Mouse (Mus musculus): ENCODE measurements around the gene Limk2.
A peak's percentile ranks its signal among the peaks of the same experiment; 100 is the strongest.

Limk2 gene

GRCm38 (mm10) chr11:3408997-3409732 is at the start of gene Limk2:
Gene Limk2 (minus strand): TSS chr11:3409189.
- DNase-seq (ENCODE audit: low spot score): peak; percentile 94

- no peak for DNase-seq (ENCODE audit: low spot score)
These were observed 49.6 kb upstream of the Limk2 start for GRCm38 (mm10) chr11:3458428-3459104.

DNA sequence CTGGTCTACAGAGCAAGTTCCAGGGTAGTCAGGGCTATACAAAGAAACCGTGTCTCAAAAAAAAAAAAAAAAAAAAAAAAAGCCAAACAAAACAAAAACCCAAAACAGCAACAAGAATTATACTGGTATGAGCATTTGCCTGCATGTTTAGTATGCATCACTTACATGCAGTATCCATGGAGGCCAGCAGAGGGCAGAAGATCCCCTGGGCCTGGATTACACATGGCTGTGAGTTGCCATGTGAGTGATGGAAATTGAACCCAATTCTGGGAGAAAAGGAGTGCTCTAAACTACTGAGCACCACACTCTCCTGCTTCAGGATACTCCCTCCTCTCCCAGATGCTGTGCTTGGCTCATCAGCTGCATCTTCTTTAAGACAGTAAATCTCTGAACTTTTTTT is 47.4 kb upstream of the Limk2 start:
- peak; percentile 46 for DNase-seq (ENCODE audit: low spot score)

- DNase-seq (ENCODE audit: low spot score): no peak
These were observed 45.5 kb upstream of the Limk2 start for GRCm38 (mm10) chr11:3454506-3454905.

GRCm38 (mm10) chr11:3453467-3453866 is 44.5 kb upstream of the Limk2 start:
- DNase-seq (ENCODE audit: low spot score): no peak

- peak; percentile 15 for DNase-seq (ENCODE audit: low spot score)
These were observed 43.8 kb upstream of the Limk2 start for GRCm38 (mm10) chr11:3452769-3453168.

DNA sequence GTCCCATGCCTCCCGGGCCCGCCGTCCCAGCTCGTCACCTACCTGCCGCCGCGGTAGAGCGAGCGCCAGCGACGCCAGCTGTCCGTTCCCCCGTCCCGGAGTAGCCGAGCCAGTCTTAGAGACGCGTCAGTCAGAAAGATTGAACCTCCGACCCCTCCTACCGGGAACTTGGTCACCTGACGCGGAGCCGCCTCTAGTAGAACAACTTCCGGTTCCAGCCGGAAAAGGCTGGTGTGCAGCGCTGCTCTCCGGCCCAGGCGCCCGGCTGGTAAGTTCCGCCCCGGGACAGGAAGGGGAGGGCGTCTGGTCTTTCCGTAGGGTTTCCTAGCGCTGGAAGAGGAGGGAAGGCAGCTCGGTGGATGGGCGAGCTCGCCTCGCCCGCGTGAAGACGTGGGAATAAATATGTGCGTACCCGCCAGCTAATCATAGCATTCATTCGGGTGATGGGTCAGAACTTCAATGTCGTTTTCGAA is 43.2 kb upstream of the Limk2 start, which contains the start of gene Rnf185:
Rnf185 (minus strand) TSS at position 197 of the 473 bp plus-strand sequence.
- DNase-seq (ENCODE audit: low spot score): peak; percentile 92

DNA sequence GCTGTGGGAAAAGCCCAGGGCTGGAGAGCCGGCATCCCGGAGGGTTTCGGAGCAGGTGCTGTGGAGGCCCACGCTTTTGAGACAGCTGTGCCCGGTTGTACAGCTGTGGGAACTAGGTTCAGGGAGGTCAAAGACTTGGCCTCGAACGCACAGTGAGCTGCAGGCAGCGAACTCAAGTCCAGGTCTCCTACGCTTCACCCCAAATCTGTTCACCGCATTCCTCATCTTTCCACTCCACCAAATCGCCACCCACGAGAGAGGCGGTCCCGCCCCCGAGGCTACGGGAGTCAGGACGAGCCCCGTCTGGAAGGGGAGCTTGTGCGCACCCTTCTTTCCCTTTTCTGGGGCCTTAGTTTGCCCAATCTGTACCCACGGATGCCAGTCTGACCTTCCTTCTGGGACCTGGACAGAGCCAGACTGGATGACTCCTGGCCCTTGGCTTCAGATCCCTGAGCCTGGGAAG is 42.7 kb upstream of the Limk2 start:
- DNase-seq (ENCODE audit: low spot score): no peak

DNA sequence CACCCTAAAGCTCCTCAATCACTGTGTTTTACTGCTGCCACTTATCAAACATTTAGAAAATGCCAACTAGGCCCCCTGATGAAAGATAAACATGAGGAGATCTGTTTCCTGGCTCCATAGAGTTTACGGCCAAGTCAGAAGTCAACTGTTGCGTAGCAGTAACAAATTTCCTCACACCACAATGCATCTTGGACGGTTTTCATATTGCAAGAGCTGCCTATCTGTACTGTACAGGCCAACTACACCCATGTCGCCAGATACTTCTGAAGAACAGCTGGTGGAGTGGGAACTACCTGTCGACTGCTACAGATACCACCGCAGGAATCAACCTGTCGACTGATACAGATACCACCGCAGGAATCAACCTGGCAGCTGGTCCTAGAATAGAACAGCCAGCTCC is 35.9 kb upstream of the Limk2 start:
- DNase-seq (ENCODE audit: low spot score): no peak

DNA sequence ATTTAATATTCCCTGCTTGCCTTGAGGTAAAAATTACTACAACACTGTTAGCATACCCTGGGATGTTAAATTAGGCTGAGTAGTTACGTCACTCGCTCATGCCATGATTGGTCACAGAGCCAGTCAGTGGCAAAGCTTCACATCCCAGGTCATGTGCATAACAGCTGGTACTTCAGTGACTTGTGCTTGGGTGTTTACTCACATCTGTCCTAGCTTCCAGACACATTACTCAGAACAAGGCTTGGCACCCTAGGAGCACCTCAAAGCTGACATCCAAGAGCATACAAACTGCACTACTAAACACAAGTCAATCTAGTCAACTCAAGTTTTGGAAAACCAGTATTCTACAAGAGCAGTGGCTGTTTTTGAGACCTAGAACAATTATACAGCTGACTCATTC is 34.1 kb upstream of the Limk2 start:
- no peak for DNase-seq (ENCODE audit: low spot score)

GRCm38 (mm10) chr11:3442677-3443076 is 33.7 kb upstream of the Limk2 start:
- DNase-seq (ENCODE audit: low spot score): no peak

DNA sequence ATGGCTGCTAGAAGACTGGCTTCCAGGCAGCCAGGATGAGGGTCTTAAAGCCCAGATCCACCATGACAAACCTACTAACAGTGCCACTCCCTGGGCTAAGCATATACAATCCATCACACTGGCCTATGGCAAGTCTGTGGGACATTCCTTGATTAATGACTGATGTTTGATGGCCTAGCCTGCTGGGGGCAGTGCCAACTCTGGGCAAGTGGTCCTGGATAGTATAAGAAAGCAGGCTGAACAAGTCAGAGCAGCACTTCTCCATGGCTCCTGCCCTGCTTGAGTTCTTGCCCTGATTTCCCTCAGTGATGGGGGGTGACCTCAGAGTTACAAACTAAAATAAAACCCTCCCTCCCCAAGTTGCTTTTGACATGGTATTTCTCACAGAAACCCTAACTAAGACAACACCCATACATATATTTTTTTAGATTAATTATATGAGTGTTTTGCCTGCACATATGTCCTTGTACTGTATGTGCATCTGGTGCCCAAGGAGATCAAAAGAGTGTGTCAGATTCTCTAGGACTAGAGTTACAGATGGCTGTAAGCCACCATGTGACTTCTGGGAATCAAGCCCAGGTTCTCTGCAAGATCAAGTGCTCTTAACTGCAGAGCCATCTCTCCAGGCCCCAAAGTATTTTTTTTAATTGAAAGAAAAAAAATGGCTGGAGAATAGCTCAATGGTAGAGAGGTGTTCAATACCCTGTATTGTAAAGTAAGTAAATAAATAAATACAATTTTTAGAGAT is 32.9 kb upstream of the Limk2 start:
- DNase-seq (ENCODE audit: low spot score): no peak

GRCm38 (mm10) chr11:3437621-3438020 is 28.6 kb upstream of the Limk2 start:
- no peak for DNase-seq (ENCODE audit: low spot score)

DNA sequence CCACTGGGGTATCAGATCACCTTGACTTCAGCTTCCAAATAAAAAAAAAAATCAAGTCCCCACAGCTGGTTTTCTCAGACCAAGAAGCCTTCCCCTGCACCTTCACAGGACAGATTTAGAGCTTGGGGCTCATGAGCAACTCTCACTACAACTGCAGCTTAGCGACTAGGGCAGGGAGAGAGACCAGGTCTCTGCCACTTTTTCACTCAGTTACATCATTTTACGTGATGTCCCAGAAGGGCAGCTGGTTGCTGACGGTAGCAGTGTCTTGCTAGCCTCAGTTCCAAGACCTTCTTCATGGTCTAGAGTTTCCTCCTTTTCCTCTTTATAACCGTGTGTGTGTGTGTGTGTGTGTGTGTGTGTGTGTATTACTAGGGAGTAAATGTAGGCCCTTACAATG is 24.8 kb upstream of the Limk2 start:
- no peak for DNase-seq (ENCODE audit: low spot score)

DNA sequence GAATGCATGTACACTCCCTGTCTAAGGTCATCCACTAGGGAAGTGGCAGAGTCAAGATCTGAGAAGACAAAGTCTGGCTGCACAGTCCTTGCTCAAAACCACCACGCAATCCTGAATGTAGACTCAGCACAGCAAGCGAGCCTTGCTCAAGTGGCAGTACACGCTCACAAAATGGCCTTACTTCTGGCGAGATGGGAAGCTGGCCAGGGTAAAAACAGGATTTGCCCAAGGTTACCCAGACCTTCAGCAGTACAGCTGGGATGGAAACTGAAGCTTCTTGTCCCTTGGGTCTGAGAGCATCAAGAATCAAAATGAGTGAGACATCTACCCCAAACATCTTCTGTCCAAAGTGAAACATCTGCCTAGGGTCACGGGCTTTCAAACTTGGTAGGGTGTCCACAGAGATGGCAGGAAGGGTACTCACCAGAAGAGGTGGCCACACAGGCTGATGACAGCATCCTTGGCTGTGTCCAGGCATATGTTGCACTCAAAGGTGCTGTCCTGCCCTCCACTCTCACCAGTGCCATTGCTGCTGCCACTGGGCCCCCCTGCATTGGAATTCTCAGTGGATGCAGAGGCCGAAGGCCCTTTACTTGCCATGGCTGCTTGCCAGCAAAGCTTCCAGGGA is 23.1 kb upstream of the Limk2 start:
- DNase-seq (ENCODE audit: low spot score): peak; percentile 28

GRCm38 (mm10) chr11:3431515-3431914 is 22.5 kb upstream of the Limk2 start:
- DNase-seq (ENCODE audit: low spot score): no peak

- no peak for DNase-seq (ENCODE audit: low spot score)
These were observed 19.6 kb upstream of the Limk2 start for GRCm38 (mm10) chr11:3428632-3429031.

GRCm38 (mm10) chr11:3427697-3428230 is 18.8 kb upstream of the Limk2 start:
- no peak for DNase-seq (ENCODE audit: low spot score)

- no peak for DNase-seq (ENCODE audit: low spot score)
These were observed 13.3 kb upstream of the Limk2 start for GRCm38 (mm10) chr11:3422242-3422641.

DNA sequence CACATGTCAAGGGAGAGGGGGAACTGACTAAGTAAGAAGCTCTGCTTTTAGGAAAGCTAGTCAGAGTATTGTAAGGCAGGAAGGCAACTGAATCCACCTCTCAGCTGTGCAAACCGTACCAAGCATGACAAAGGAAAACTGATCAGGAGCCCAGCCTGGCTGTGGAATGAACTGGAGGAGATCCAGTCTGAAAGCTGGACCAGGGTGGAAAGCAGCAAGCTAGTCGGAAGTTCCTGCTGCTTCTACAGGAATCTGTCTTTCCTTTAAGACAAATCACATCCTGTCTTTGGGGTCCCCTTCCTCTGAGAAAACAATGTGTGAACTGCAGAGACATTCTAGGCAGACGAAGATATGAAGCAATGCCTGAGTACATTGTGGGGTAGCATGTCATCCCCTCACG is 9.8 kb upstream of the Limk2 start:
- no peak for DNase-seq (ENCODE audit: low spot score)

- no peak for DNase-seq (ENCODE audit: low spot score)
These were observed 8.8 kb upstream of the Limk2 start for GRCm38 (mm10) chr11:3417795-3418194.

- DNase-seq (ENCODE audit: low spot score): no peak
These were observed 7.4 kb upstream of the Limk2 start for GRCm38 (mm10) chr11:3416399-3416798.
